Mouse (Mus musculus): Measurements from ENCODE around the gene Ssr3. TPM values are rescaled to one million over a fixed set of nuclear protein-coding genes. Genes with fewer than 3 reads are reported as not detected.
"Not testable (repeated sequence)": the region's sequence is repeated elsewhere in the genome, so short reads cannot be mapped to it uniquely, and the experiment has no call there.

Ssr3 gene
- total RNA-seq (2021) (100 to 1,000 TPM; 169 to 179 TPM), polyA plus RNA-seq (2012; rRNA removed) (30.4 and 38.5 TPM in 2 replicates)
- long read RNA-seq, transcript Ssr3-201 (5 exons, 2,957 nt) = major isoform, 102 of 115 reads
- long read RNA-seq, partial matches to known transcripts = 1 of 115 reads
- long read RNA-seq, other reads (novel, unspliced or antisense) = 11 of 115 reads

DNA sequence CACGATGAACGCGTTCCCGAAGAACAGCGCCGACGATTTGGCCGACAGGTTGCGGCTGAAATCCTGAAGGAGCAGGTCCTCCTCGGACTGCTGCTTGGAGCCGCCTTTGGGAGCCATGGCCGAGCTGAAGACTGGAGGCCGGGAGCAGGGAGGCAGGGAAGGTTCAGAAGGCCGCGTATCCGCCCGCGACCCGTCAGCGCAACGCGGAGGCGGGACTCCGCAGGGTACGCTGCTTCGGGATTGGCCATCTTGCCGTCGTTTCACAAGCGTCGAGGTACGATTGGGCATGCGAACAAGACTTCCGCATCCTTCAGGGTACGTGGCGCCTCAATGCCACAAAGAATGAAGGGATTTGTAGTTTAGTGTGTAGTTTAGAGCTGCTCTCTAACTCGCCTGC, at the start of gene Ssr3:
TSS of gene Ssr3 (minus strand) at position 203 of the 397 bp plus-strand sequence.
- peak; percentile 98 for DNase-seq

GRCm38 (mm10) chr3:65441586-65442111, 49.2 kb upstream of the Ssr3 start:
- DNase-seq = no peak

DNA sequence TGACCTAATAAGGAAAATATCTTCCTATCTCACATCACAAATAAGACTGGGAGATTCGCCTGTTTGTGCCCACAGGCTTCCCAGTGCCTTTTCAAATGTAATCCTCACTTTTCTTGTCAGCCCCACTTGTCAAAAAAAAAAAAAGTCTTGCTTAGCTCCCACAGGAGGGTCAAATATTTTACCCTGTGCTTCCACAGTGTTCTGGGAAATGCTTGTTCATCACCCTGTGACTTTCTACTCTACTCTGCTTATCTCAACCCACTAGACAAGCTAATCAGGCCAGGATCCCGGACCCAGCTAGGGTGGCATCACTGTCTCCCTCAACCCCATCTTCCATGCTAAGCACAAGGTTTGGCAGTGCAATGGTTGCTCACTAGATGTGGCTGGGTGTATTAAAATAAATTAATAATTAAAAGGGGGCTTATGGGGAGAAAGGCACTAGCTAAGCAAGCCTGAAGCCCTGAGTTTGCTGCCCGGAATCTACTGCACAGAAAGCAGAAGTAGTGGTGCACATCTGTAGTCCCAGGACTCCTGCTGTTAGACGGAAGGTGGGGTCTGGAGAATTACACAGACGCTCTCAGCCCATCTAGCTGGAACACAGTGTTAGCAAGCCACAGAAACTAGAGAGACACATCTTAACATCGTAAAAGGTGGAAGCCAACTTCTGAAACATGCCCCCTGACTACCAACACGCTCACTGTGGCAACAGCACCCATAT, 46.2 kb upstream of the Ssr3 start:
- no peak for DNase-seq

GRCm38 (mm10) chr3:65435812-65436211, 43.4 kb upstream of the Ssr3 start:
- peak; percentile 17 for DNase-seq

GRCm38 (mm10) chr3:65435101-65435571, 42.7 kb upstream of the Ssr3 start:
- DNase-seq = peak; percentile 8

DNA sequence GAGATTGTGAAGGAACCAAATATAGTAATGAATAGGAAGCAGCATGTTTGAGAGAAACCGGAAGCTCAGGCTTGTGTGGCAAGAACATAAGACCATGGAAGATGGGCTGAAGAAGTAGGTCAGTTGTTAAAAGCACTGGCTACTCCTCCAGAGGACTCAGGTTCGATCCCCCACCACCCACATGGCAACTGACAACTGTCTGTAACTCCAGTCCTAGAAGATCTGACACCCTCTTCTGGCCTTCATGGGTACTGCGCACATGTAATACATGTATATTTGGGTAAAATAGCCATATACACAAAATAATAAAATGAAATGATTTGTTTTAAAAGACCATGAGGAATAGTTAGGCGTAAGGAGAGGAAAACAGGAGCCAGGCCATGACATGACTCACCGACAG, 39.8 kb upstream of the Ssr3 start:
- DNase-seq = no peak

DNA sequence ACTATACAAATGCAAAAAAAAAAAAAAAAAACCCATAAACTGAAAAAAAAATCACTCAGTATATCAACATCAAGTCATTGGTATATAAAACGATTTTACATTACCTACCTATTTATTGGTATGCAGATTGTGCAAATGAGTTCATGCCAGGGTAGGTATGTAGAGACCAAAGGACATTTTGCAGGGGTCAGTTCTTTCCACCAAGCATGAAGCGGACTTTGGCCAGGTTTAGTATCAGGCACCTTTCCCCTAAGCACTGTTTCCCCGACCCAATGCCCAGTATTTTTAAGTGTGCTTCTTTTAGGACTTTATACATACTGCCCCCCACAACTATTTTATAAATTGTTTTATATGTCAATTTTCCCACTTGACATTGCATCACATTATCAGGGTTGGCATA, 27.3 kb upstream of the Ssr3 start:
- no peak for DNase-seq

- no peak for DNase-seq
Observed at GRCm38 (mm10) chr3:65417913-65418594, 25.6 kb upstream of the Ssr3 start.

- no peak for DNase-seq
Observed at GRCm38 (mm10) chr3:65416571-65416970, 24.1 kb upstream of the Ssr3 start.

GRCm38 (mm10) chr3:65407891-65408290, 15.5 kb upstream of the Ssr3 start:
- DNase-seq = no peak

- DNase-seq = no peak
Observed at GRCm38 (mm10) chr3:65405781-65406180, 13.4 kb upstream of the Ssr3 start.

- DNase-seq = no peak
Observed at GRCm38 (mm10) chr3:65397566-65397965, 5.1 kb upstream of the Ssr3 start.

DNA sequence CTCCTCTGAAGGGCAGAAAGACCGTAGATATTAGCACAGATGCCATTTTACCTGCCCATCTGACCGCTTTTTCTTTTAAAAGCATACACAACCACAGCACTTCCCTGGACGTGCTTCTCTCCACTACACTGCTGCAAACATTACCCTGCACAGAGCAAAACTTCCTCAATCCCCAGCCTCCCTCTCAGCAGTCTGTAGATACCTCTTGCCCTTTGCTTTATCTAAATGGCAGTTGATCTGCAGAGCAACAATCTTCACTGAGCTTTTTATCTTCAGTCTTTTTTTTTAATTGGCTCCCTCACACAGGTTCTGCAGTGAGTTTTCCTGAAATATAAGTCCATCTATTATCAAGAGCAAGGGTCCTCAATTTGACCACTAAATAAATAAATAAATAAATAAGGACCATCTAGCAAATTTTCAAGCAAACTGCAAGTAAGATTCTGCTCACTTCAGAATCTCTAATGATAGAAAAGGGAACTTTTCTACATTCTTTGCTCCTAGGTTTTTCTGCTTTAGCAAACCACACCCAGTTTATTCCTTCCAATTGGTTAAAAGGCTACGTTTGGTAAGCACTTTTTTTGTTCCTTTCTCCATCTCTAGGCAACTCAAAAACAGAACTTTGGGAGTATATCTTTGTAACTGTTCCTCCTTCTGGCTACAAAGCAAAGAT, 4.5 kb upstream of the Ssr3 start:
- DNase-seq = no peak

DNA sequence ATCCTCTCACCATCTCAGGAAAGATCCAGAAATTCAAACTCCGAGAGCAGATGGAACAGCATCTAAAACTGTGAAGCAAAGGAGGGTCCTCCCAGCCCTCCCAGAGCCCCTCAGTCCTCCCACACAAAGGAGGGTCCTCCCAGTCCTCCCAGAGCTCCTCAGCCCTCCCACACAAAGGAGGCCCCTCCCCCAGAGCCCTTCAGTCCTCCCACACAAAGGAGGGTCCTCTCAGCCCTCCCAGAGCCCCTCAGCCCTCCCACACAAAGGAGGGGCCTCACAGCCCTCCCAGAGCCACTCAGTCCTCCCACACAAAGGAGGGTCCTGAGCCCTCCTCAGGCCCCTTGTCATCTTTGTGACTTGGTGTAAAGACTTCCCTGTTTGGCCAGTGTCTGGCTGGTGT, 2.7 kb upstream of the Ssr3 start:
- not testable (repeated sequence) for DNase-seq

GRCm38 (mm10) chr3:65391784-65392420, 521 bp downstream of the Ssr3 start:
- no peak for DNase-seq

GRCm38 (mm10) chr3:65391222-65391783, 1.1 kb downstream of the Ssr3 start:
- DNase-seq = no peak

- DNase-seq = no peak
Observed at GRCm38 (mm10) chr3:65385771-65386170, 6.7 kb downstream of the Ssr3 start.

GRCm38 (mm10) chr3:65384431-65384830, 8.0 kb downstream of the Ssr3 start:
- no peak for DNase-seq

DNA sequence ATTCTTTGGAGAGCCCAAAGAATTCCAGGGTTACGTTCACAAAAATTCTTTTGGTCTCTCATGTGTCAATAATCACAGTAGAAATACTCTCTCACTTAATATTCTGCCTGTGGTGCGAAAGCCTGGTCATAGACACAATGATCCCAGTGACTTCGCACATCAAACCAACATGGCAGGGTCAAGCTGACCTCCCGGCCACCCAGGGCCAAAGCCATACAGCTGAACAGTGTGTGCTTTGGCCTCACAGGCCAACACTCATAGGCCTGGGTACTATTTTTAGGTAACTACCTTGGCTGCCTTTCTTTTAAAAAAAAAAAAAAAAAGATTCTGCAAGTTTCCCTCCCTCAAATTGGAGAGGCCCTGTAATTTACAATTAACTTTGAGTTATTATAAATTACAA, 11.3 kb downstream of the Ssr3 start:
- DNase-seq = no peak

- peak; percentile 40 for DNase-seq
Observed at GRCm38 (mm10) chr3:65379884-65380539, 12.4 kb downstream of the Ssr3 start.

DNA sequence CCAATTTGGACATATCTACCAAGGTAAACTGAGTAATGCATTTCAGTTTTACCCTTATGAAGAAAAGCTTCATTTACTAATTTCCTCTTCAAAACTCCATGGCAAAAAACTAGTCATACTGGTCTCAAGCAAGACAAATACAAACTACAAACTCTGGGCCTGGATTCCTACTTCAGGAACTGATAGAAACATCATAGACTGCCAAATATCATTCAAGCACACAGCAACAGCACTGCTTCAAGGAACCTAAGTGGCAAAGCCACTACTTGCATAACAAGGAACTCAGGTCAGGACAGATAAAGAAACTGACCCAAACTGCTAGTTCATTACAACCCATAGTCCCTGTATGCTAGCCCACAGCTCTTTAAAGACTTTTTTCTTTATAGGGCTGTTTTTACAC, 13.7 kb downstream of the Ssr3 start:
- no peak for DNase-seq
